Comparison of ENCODE assay signal across 23 mouse cellular contexts in the genomic region with DNA sequence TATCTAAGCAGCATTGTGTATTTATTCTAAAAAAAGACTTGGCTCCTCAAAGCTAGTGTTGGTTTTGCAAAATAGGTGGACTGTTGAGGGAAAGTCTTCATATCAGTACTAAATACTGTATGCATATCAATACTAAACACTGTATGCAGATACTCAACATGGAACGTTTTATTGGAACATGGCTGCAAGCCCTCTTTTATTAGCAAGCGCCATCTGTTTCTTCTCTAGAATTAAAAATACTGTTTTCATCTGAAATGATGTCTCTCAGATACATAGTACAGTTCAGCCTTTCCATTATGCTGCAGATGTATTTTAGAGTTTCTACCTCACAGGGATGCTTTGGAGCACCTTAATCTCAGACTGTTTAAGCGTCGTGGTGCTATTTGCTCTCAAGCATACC. TPM values are rescaled to one million over a fixed set of nuclear protein-coding genes. Genes with fewer than 3 reads are reported as not detected.
DNase-seq lines count a peak whose midpoint lies in the region; ATAC-seq lines count a peak whose summit lies in the region.
"Had no signal": no experiment of that assay in that cellular context is flagged by ENCODE, and none has a peak within 500 bp of the region (broad histone marks: within the 10 kb centered on the region; RNA-seq: fewer than 3 reads in every experiment).

No protein-coding gene starts in this region.

- no peak overlapping the region for H3K4me2 ChIP-seq in forebrain, embryonic 13.5 days
- H3K4me2 ChIP-seq: forebrain, embryonic 12.5 days; heart, embryonic 12.5 days; heart, embryonic 15.5 days; hindbrain, embryonic 13.5 days; intestine, embryonic 15.5 days had no signal

- no peak overlapping the region for H3K9ac ChIP-seq in forebrain, embryonic 13.5 days
- H3K9ac ChIP-seq: forebrain, embryonic 12.5 days; heart, embryonic 12.5 days; heart, embryonic 15.5 days; hindbrain, embryonic 13.5 days; intestine, embryonic 15.5 days had no signal

- H3K4me1 ChIP-seq in forebrain, embryonic 13.5 days, result no peaks in the 10 kb centered on the region
- H3K4me1 ChIP-seq in forebrain, embryonic 10.5 days, result peaks cover 4% of the 10 kb centered on the region; the same call in 1 of the 2 replicates
- H3K4me1 ChIP-seq: forebrain, embryonic 12.5 days; hindbrain, embryonic 10.5 days; hindbrain, embryonic 13.5 days had no signal

- no peak overlapping the region for H3K4me3 ChIP-seq in forebrain, embryonic 13.5 days
- no peak overlapping the region for H3K4me3 ChIP-seq in forebrain, embryonic 10.5 days
- H3K4me3 ChIP-seq: forebrain, embryonic 12.5 days; heart, embryonic 12.5 days; heart, embryonic 15.5 days; hindbrain, embryonic 10.5 days; hindbrain, embryonic 13.5 days; intestine, embryonic 15.5 days had no signal

- peak; percentile 33; the same call in 1 of the 2 replicates for ATAC-seq in forebrain, embryonic 13.5 days
- ATAC-seq in frontal cortex, adult (ENCODE audit: low TSS enrichment), result 0 out of 2 replicates have a peak, but pooled peaks have one; percentile 28
- ATAC-seq: activated CD4-positive, CD25-positive, alpha-beta regulatory T cell, adult 4 months; hindbrain, embryonic 16.5 days; intestine, embryonic 15.5 days had no signal

- no peaks in the 10 kb centered on the region for H3K36me3 ChIP-seq in forebrain, embryonic 13.5 days (ENCODE audit: poor library complexity, severe bottlenecking)
- H3K36me3 ChIP-seq in forebrain, embryonic 10.5 days (replicated peaks), result no peaks in the 10 kb centered on the region
- H3K36me3 ChIP-seq: forebrain, embryonic 12.5 days; heart, embryonic 12.5 days; heart, embryonic 15.5 days; hindbrain, embryonic 10.5 days; hindbrain, embryonic 13.5 days; intestine, embryonic 15.5 days had no signal

- H3K27me3 ChIP-seq in forebrain, embryonic 13.5 days, result no peaks in the 10 kb centered on the region
- no peaks in the 10 kb centered on the region for H3K27me3 ChIP-seq in forebrain, embryonic 10.5 days (ENCODE audit: poor library complexity, severe bottlenecking)
- H3K27me3 ChIP-seq: forebrain, embryonic 12.5 days; heart, embryonic 12.5 days; heart, embryonic 15.5 days; hindbrain, embryonic 13.5 days; intestine, embryonic 15.5 days had no signal

- no peaks in the 10 kb centered on the region for H3K9me3 ChIP-seq in forebrain, embryonic 13.5 days (replicated peaks)
- H3K9me3 ChIP-seq in forebrain, embryonic 10.5 days, result no peaks in the 10 kb centered on the region
- H3K9me3 ChIP-seq: forebrain, embryonic 12.5 days; heart, embryonic 12.5 days; heart, embryonic 15.5 days; hindbrain, embryonic 10.5 days; hindbrain, embryonic 13.5 days; intestine, embryonic 15.5 days had no signal

- no peak overlapping the region for H3K27ac ChIP-seq in forebrain, embryonic 13.5 days
- H3K27ac ChIP-seq in forebrain, embryonic 10.5 days, result no peak overlapping the region
- H3K27ac ChIP-seq: forebrain, embryonic 12.5 days; heart, embryonic 15.5 days; hindbrain, embryonic 10.5 days; hindbrain, embryonic 13.5 days; intestine, embryonic 15.5 days had no signal

- WGBS in forebrain, embryonic 13.5 days, result 90% methylated on average over 4 of the region's 4 CpGs
- 96% methylated on average over 4 of the region's 4 CpGs for WGBS in forebrain, embryonic 10.5 days

- no peak for DNase-seq in forebrain, embryonic 10.5 days (ENCODE audit: extremely low spot score, low spot score)
- no peak for DNase-seq in frontal cortex, postnatal 36 days (ENCODE audit: low spot score in 2 of 2)
- peak; percentile 39 for DNase-seq in layer of hippocampus, adult 9-11 months
- no peak for DNase-seq in layer of hippocampus, adult 8-10 months (ENCODE audit: low spot score in 2 of 2)
- DNase-seq: adrenal gland, adult 8-10 months; adrenal gland, postnatal 25 days; cerebellum, adult 18-20 months; cerebellum, adult 9-10 months; cerebellum, postnatal 14 days; gastrocnemius, postnatal 25 days; heart, adult 18-20 months; heart, postnatal 10 days; heart, postnatal 36 days had no signal

RNA-seq across cellular contexts. Expression of a gene that starts 49.3 kb away (rescaled TPM):
- polyA plus RNA-seq in forebrain, embryonic 13.5 days (2015; fragmentation: Nextera tagmentation; extraction: Ambion mirVana), result 19.2 and 20.0 TPM in 2 replicates
- 37.3 and 38.1 TPM in 2 replicates for polyA plus RNA-seq in forebrain, embryonic 10.5 days (2016; fragmentation: Nextera tagmentation; extraction: Ambion mirVana)
- total RNA-seq in layer of hippocampus, adult 8-10 months (2022), result 10 to 100 TPM; 42.6 to 59.5 (median 51.5) TPM
